Mouse (Mus musculus): Measurements from ENCODE around the gene Nrg4. TPM values are rescaled to one million over a fixed set of nuclear protein-coding genes. Genes with fewer than 3 reads are reported as not detected.

Gene Nrg4
- polyA plus RNA-seq, 1 experiment from 2014 or later, result 1.6 TPM

- no peak overlapping the region for H3K27ac ChIP-seq (replicated peaks)
- H3K36me3 ChIP-seq (ENCODE audit: control insufficient read depth, insufficient read depth, low read length), result peaks cover 3% of the 10 kb centered on the region; the same call in 1 of the 2 replicates
- no peak overlapping the region for H3K4me3 ChIP-seq (ENCODE audit: low read depth, low read length)
- DNase-seq (ENCODE audit: low spot score), result no peak
- no peaks in the 10 kb centered on the region for H3K27me3 ChIP-seq (ENCODE audit: control insufficient read depth, insufficient read depth, low read length)
- whole genome bisulfite sequencing, result 86% methylated on average over 4 of the region's 4 CpGs
- TF ChIP-seq CTCF (IDR thresholded peaks at IDR 0.05; ENCODE audit: low read depth) (no peak), EP300 (optimal IDR thresholded peaks at IDR 0.05) (no peak)
- H3K9me3 ChIP-seq (ENCODE audit: control insufficient read depth, low read length), result no peaks in the 10 kb centered on the region
- ATAC-seq (ENCODE audit: low FRiP score, low TSS enrichment), result no peak
- H3K4me1 ChIP-seq (replicated peaks; ENCODE audit: control insufficient read depth, insufficient read depth), result no peaks in the 10 kb centered on the region
- no peak overlapping the region for H3K4me2 ChIP-seq (replicated peaks; ENCODE audit: low read depth)
- no peak overlapping the region for H3K9ac ChIP-seq (ENCODE audit: low read length)
These were observed 98.5 kb downstream of the Nrg4 start for GRCm38 (mm10) chr9:55228149-55228548.

GRCm38 (mm10) chr9:55226251-55226650 is 100.4 kb downstream of the Nrg4 start:
- no peak for DNase-seq (ENCODE audit: low spot score)
- peaks cover 3% of the 10 kb centered on the region; the same call in 1 of the 2 replicates for H3K36me3 ChIP-seq (ENCODE audit: control insufficient read depth, insufficient read depth, low read length)
- H3K27ac ChIP-seq (replicated peaks), result no peak overlapping the region
- H3K9ac ChIP-seq (ENCODE audit: low read length), result no peak overlapping the region
- no peak overlapping the region for H3K4me3 ChIP-seq (ENCODE audit: low read depth, low read length)
- no peaks in the 10 kb centered on the region for H3K9me3 ChIP-seq (ENCODE audit: control insufficient read depth, low read length)
- H3K4me2 ChIP-seq (replicated peaks; ENCODE audit: low read depth), result no peak overlapping the region
- ATAC-seq (ENCODE audit: low FRiP score, low TSS enrichment), result no peak
- WGBS, result 88% methylated on average over 3 of the region's 3 CpGs
- H3K27me3 ChIP-seq (ENCODE audit: control insufficient read depth, insufficient read depth, low read length), result no peaks in the 10 kb centered on the region
- TF ChIP-seq EP300 (optimal IDR thresholded peaks at IDR 0.05) (no peak), CTCF (IDR thresholded peaks at IDR 0.05; ENCODE audit: low read depth) (no peak)
- H3K4me1 ChIP-seq (replicated peaks; ENCODE audit: control insufficient read depth, insufficient read depth), result no peaks in the 10 kb centered on the region

- Histone ChIP-seq H3K4me1 (replicated peaks; ENCODE audit: control insufficient read depth, insufficient read depth) (no peaks in the 10 kb centered on the region), H3K4me2 (replicated peaks; ENCODE audit: low read depth) (no peak overlapping the region), H3K27me3 (ENCODE audit: control insufficient read depth, insufficient read depth, low read length) (no peaks in the 10 kb centered on the region), H3K27ac (replicated peaks) (no peak overlapping the region), H3K9me3 (ENCODE audit: control insufficient read depth, low read length) (no peaks in the 10 kb centered on the region), H3K36me3 (ENCODE audit: control insufficient read depth, insufficient read depth, low read length) (peaks cover 5% of the 10 kb centered on the region), H3K9ac (ENCODE audit: low read length) (no peak overlapping the region), H3K4me3 (ENCODE audit: low read depth, low read length) (no peak overlapping the region)
- no peak for ATAC-seq (ENCODE audit: low FRiP score, low TSS enrichment)
- no peak for TF ChIP-seq EP300 (optimal IDR thresholded peaks at IDR 0.05)
- TF ChIP-seq CTCF (IDR thresholded peaks at IDR 0.05; ENCODE audit: low read depth), result no peak
- 86% methylated on average over 7 of the region's 7 CpGs for WGBS
- DNase-seq (ENCODE audit: low spot score), result no peak
These were observed 101.4 kb downstream of the Nrg4 start for GRCm38 (mm10) chr9:55225165-55225737.

GRCm38 (mm10) chr9:55217381-55217780 is 109.3 kb downstream of the Nrg4 start:
- ATAC-seq (ENCODE audit: low FRiP score, low TSS enrichment), result no peak
- H3K36me3 ChIP-seq (ENCODE audit: control insufficient read depth, insufficient read depth, low read length), result peaks cover 31% of the 10 kb centered on the region
- no peaks in the 10 kb centered on the region for H3K27me3 ChIP-seq (ENCODE audit: control insufficient read depth, insufficient read depth, low read length)
- H3K4me3 ChIP-seq (ENCODE audit: low read depth, low read length), result no peak overlapping the region
- TF ChIP-seq CTCF (IDR thresholded peaks at IDR 0.05; ENCODE audit: low read depth), result no peak
- TF ChIP-seq EP300 (optimal IDR thresholded peaks at IDR 0.05), result no peak
- no peaks in the 10 kb centered on the region for H3K9me3 ChIP-seq (ENCODE audit: control insufficient read depth, low read length)
- WGBS, result 94% methylated on average over 3 of the region's 3 CpGs
- H3K4me1 ChIP-seq (replicated peaks; ENCODE audit: control insufficient read depth, insufficient read depth), result no peaks in the 10 kb centered on the region
- no peak overlapping the region for H3K4me2 ChIP-seq (replicated peaks; ENCODE audit: low read depth)
- DNase-seq (ENCODE audit: low spot score), result no peak
- H3K9ac ChIP-seq (ENCODE audit: low read length), result no peak overlapping the region
- no peak overlapping the region for H3K27ac ChIP-seq (replicated peaks)

- no peak overlapping the region for H3K4me2 ChIP-seq (replicated peaks; ENCODE audit: low read depth)
- peaks cover 31% of the 10 kb centered on the region for H3K36me3 ChIP-seq (ENCODE audit: control insufficient read depth, insufficient read depth, low read length)
- 48% methylated on average over 2 of the region's 2 CpGs for WGBS
These were observed 110.6 kb downstream of the Nrg4 start for GRCm38 (mm10) chr9:55216078-55216477.

GRCm38 (mm10) chr9:55215648-55216047 is 111.0 kb downstream of the Nrg4 start:
- no peaks in the 10 kb centered on the region for H3K27me3 ChIP-seq (ENCODE audit: control insufficient read depth, insufficient read depth, low read length)
- no peak for ATAC-seq (ENCODE audit: low FRiP score, low TSS enrichment)

More at GRCm38 (mm10) chr9:55216078-55216477, 110.6 kb downstream of the Nrg4 start:
- no peaks in the 10 kb centered on the region for H3K27me3 ChIP-seq (ENCODE audit: control insufficient read depth, insufficient read depth, low read length)
- TF ChIP-seq EP300 (optimal IDR thresholded peaks at IDR 0.05) (no peak), CTCF (IDR thresholded peaks at IDR 0.05; ENCODE audit: low read depth) (no peak)
- no peak for ATAC-seq (ENCODE audit: low FRiP score, low TSS enrichment)
- H3K9me3 ChIP-seq (ENCODE audit: control insufficient read depth, low read length), result no peaks in the 10 kb centered on the region
- no peak overlapping the region for H3K27ac ChIP-seq (replicated peaks)
- H3K4me1 ChIP-seq (replicated peaks; ENCODE audit: control insufficient read depth, insufficient read depth), result no peaks in the 10 kb centered on the region
- no peak overlapping the region for H3K4me3 ChIP-seq (ENCODE audit: low read depth, low read length)
- DNase-seq (ENCODE audit: low spot score), result no peak
- no peak overlapping the region for H3K9ac ChIP-seq (ENCODE audit: low read length)

More at GRCm38 (mm10) chr9:55215648-55216047, 111.0 kb downstream of the Nrg4 start:
- Histone ChIP-seq H3K27ac (replicated peaks) (no peak overlapping the region), H3K4me3 (ENCODE audit: low read depth, low read length) (no peak overlapping the region), H3K9me3 (ENCODE audit: control insufficient read depth, low read length) (no peaks in the 10 kb centered on the region), H3K4me2 (replicated peaks; ENCODE audit: low read depth) (no peak overlapping the region), H3K36me3 (ENCODE audit: control insufficient read depth, insufficient read depth, low read length) (peaks cover 31% of the 10 kb centered on the region), H3K4me1 (replicated peaks; ENCODE audit: control insufficient read depth, insufficient read depth) (no peaks in the 10 kb centered on the region), H3K9ac (ENCODE audit: low read length) (no peak overlapping the region)
- 78% methylated on average over 3 of the region's 3 CpGs for WGBS
- no peak for DNase-seq (ENCODE audit: low spot score)
- TF ChIP-seq CTCF (IDR thresholded peaks at IDR 0.05; ENCODE audit: low read depth) (no peak), EP300 (optimal IDR thresholded peaks at IDR 0.05) (no peak)
